In the genomic region with DNA sequence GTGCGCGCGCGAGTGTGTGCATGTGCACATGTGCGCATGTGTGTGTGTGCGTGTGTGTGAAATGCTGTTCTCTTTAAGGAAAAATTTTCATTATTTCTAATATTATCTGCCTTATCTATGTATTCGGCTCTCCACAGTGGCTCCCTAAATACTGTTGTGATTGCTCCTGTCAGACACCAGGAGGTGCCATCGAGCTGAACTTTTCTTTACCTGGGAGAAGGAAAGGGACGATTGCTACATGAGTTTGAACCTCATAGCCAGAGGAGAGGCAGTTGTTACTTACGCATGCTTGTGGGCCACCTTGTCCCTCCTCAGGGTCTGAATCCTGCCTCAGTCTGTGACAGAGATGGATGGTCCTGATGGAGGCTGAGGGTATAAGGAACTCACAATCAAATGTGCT, we compare ENCODE assay signal across 9 mouse cellular contexts. TPM values are rescaled to one million over a fixed set of nuclear protein-coding genes. Genes with fewer than 3 reads are reported as not detected.
DNase-seq lines count a peak whose midpoint lies in the region; ATAC-seq and TF ChIP-seq lines count a peak whose summit lies in the region.
"Had no signal": no experiment of that assay in that cellular context is flagged by ENCODE, and none has a peak within 500 bp of the region (broad histone marks: within the 10 kb centered on the region; RNA-seq: fewer than 3 reads in every experiment).

No protein-coding gene starts in this region.

- H3K4me1 ChIP-seq in heart, postnatal 0 days (ENCODE audit: control insufficient read depth, insufficient read depth) = no peaks in the 10 kb centered on the region
- no peaks in the 10 kb centered on the region for H3K4me1 ChIP-seq in heart, embryonic 12.5 days (replicated peaks)
- H3K4me1 ChIP-seq in G1E (ENCODE audit: insufficient read depth, low read depth, low read length) = peaks cover 24% of the 10 kb centered on the region
- no peaks in the 10 kb centered on the region for H3K4me1 ChIP-seq in intestine, postnatal 0 days (replicated peaks; ENCODE audit: control insufficient read depth, insufficient read depth, low read length)

- H3K4me3 ChIP-seq in heart, postnatal 0 days (ENCODE audit: low read depth, low read length) = no peak overlapping the region
- no peak overlapping the region for H3K4me3 ChIP-seq in heart, embryonic 12.5 days
- H3K4me3 ChIP-seq in G1E (ENCODE audit: low read depth, low read length) = no peak overlapping the region
- H3K4me3 ChIP-seq in intestine, postnatal 0 days (ENCODE audit: low read depth, low read length) = no peak overlapping the region

- TF ChIP-seq EP300 in heart, postnatal 0 days (IDR thresholded peaks at IDR 0.05; ENCODE audit: low read depth) = no peak

- H3K27me3 ChIP-seq in heart, postnatal 0 days (ENCODE audit: control insufficient read depth, insufficient read depth, low read length) = no peaks in the 10 kb centered on the region
- H3K27me3 ChIP-seq in heart, embryonic 12.5 days (replicated peaks) = no peaks in the 10 kb centered on the region
- H3K27me3 ChIP-seq in G1E (ENCODE audit: insufficient read depth, low read length) = peaks cover 3% of the 10 kb centered on the region; the same call in 1 of the 2 replicates
- H3K27me3 ChIP-seq in intestine, postnatal 0 days (replicated peaks; ENCODE audit: control insufficient read depth, insufficient read depth, low read length) = no peaks in the 10 kb centered on the region

- no peak for DNase-seq in heart, postnatal 0 days (ENCODE audit: low spot score)
- DNase-seq in 3T3-L1 (ENCODE audit: low read depth, low spot score) = peak; percentile 65
- no peak for DNase-seq in G1E (ENCODE audit: low spot score)
- DNase-seq in cerebellum, postnatal 10 days = peak; percentile 69 to 74
- DNase-seq in thymus, postnatal 0 days (ENCODE audit: low spot score) = peak; percentile 34

- no peak for ATAC-seq in heart, postnatal 0 days (ENCODE audit: insufficient read depth, low read depth)
- no peak for ATAC-seq in heart, embryonic 12.5 days (ENCODE audit: insufficient number of reproducible peaks, low FRiP score)
- ATAC-seq in G1E (ENCODE audit: extremely low read depth, insufficient number of reproducible peaks, low FRiP score, poor library complexity, severe bottlenecking) = no peak
- ATAC-seq in intestine, postnatal 0 days = no peak
- peak; percentile 56 for ATAC-seq in megakaryocyte, adult 5-6 weeks (ENCODE audit: poor library complexity, severe bottlenecking)

- no peaks in the 10 kb centered on the region for H3K9me3 ChIP-seq in heart, postnatal 0 days (replicated peaks; ENCODE audit: control insufficient read depth, low read length)
- H3K9me3 ChIP-seq in heart, embryonic 12.5 days (replicated peaks) = no peaks in the 10 kb centered on the region
- H3K9me3 ChIP-seq in G1E (replicated peaks) = no peaks in the 10 kb centered on the region
- H3K9me3 ChIP-seq in intestine, postnatal 0 days (ENCODE audit: control insufficient read depth) = no peaks in the 10 kb centered on the region

- TF ChIP-seq CTCF in heart, postnatal 0 days (IDR thresholded peaks at IDR 0.05; ENCODE audit: low read depth) = peak; percentile 59
- 0 out of 2 replicates have a peak, but pooled peaks have one; percentile 19 for TF ChIP-seq CTCF in G1E (IDR thresholded peaks at IDR 0.05; ENCODE audit: low read depth, low read length)
- peak; percentile 73 for TF ChIP-seq CTCF in intestine, postnatal 0 days (IDR thresholded peaks at IDR 0.05; ENCODE audit: low read depth)

- H3K36me3 ChIP-seq in heart, postnatal 0 days (replicated peaks; ENCODE audit: control insufficient read depth, insufficient read depth, low read length) = no peaks in the 10 kb centered on the region
- no peaks in the 10 kb centered on the region for H3K36me3 ChIP-seq in heart, embryonic 12.5 days
- no peaks in the 10 kb centered on the region for H3K36me3 ChIP-seq in G1E (replicated peaks)
- H3K36me3 ChIP-seq in intestine, postnatal 0 days (ENCODE audit: control insufficient read depth, insufficient read depth) = no peaks in the 10 kb centered on the region

- no peak overlapping the region for H3K9ac ChIP-seq in heart, postnatal 0 days (replicated peaks; ENCODE audit: low read depth, low read length)
- H3K9ac ChIP-seq in heart, embryonic 12.5 days = no peak overlapping the region
- H3K9ac ChIP-seq in intestine, postnatal 0 days (ENCODE audit: low read depth, low read length) = no peak overlapping the region

- H3K27ac ChIP-seq in heart, postnatal 0 days (ENCODE audit: low read depth) = no peak overlapping the region
- H3K27ac ChIP-seq in heart, embryonic 12.5 days (ENCODE audit: poor library complexity, severe bottlenecking) = no peak overlapping the region
- no peak overlapping the region for H3K27ac ChIP-seq in intestine, postnatal 0 days (ENCODE audit: low read depth, low read length)

- H3K4me2 ChIP-seq in heart, postnatal 0 days (ENCODE audit: low read depth, low read length) = no peak overlapping the region
- H3K4me2 ChIP-seq in heart, embryonic 12.5 days = no peak overlapping the region
- H3K4me2 ChIP-seq in intestine, postnatal 0 days (replicated peaks; ENCODE audit: low read depth) = no peak overlapping the region

- 62% methylated on average over 10 of the region's 10 CpGs for WGBS in heart, postnatal 0 days
- WGBS in heart, embryonic 12.5 days = 54% methylated on average over 10 of the region's 10 CpGs
- 57% methylated on average over 10 of the region's 10 CpGs for WGBS in intestine, postnatal 0 days

RNA-seq across cellular contexts. Expression of a gene that starts 24.5 kb away (rescaled TPM):
- not detected in 2 replicates for total RNA-seq in heart, postnatal 0 days (2014; rRNA removed; ENCODE audit: low replicate concordance)
- polyA plus RNA-seq in heart, postnatal 0 days (2015; fragmentation: Nextera tagmentation; extraction: Ambion mirVana) = not detected in 2 replicates
- not detected in 2 replicates for polyA plus RNA-seq in heart, embryonic 12.5 days (2016; fragmentation: Nextera tagmentation; extraction: Ambion mirVana)
- 0.68 TPM in 1 of 2 replicates, not detected in the other for total RNA-seq in G1E (2014; fragmentation: Nextera tagmentation)
- 0.22 TPM in 1 of 2 replicates, not detected in the other for total RNA-seq in G1E (2017)
- not detected in 2 replicates for polyA plus RNA-seq in G1E (2012)
- 7.0 and 8.2 TPM in 2 replicates for polyA plus RNA-seq in intestine, postnatal 0 days (2015; fragmentation: Nextera tagmentation; extraction: Ambion mirVana)
- total RNA-seq in megakaryocyte, adult 5-6 weeks (2015) = not detected in 2 replicates
- not detected in 2 replicates for total RNA-seq in megakaryocyte, adult 5-6 weeks (2017)
- polyA plus RNA-seq in thymus, postnatal 0 days (2015; fragmentation: Nextera tagmentation; extraction: Ambion mirVana) = not detected in 2 replicates
- total RNA-seq: left cerebral cortex, postnatal 10 days had no signal

RNA-seq across cellular contexts. Expression of a gene that starts 27.9 kb away (rescaled TPM):
- not detected in 2 replicates for total RNA-seq in heart, postnatal 0 days (2014; rRNA removed; ENCODE audit: low replicate concordance)
- not detected in 2 replicates for polyA plus RNA-seq in heart, postnatal 0 days (2015; fragmentation: Nextera tagmentation; extraction: Ambion mirVana)
- not detected in 2 replicates for polyA plus RNA-seq in heart, embryonic 12.5 days (2016; fragmentation: Nextera tagmentation; extraction: Ambion mirVana)
- total RNA-seq in G1E (2014; fragmentation: Nextera tagmentation) (not detected in 2 replicates), G1E (2017) (not detected in 2 replicates)
- not detected in 2 replicates for polyA plus RNA-seq in G1E (2012)
- polyA plus RNA-seq in intestine, postnatal 0 days (2015; fragmentation: Nextera tagmentation; extraction: Ambion mirVana) = not detected in 2 replicates
- total RNA-seq in megakaryocyte, adult 5-6 weeks (2015) = 0.20 and 0.39 TPM in 2 replicates
- total RNA-seq in megakaryocyte, adult 5-6 weeks (2017) = not detected in 2 replicates
- polyA plus RNA-seq in thymus, postnatal 0 days (2015; fragmentation: Nextera tagmentation; extraction: Ambion mirVana) = 0.30 and 0.93 TPM in 2 replicates
- total RNA-seq: left cerebral cortex, postnatal 10 days had no signal

RNA-seq across cellular contexts. Expression of a gene that starts 54.2 kb away (rescaled TPM):
- 0.58 TPM in 1 of 2 replicates, not detected in the other for total RNA-seq in heart, postnatal 0 days (2014; rRNA removed; ENCODE audit: low replicate concordance)
- 0.42 and 0.59 TPM in 2 replicates for polyA plus RNA-seq in heart, postnatal 0 days (2015; fragmentation: Nextera tagmentation; extraction: Ambion mirVana)
- 1.2 and 1.7 TPM in 2 replicates for polyA plus RNA-seq in heart, embryonic 12.5 days (2016; fragmentation: Nextera tagmentation; extraction: Ambion mirVana)
- total RNA-seq in G1E (2014; fragmentation: Nextera tagmentation) (not detected in 2 replicates), G1E (2017) (0.16 TPM in 1 of 2 replicates, not detected in the other)
- polyA plus RNA-seq in G1E (2012) = not detected in 2 replicates
- 23.8 and 26.9 TPM in 2 replicates for polyA plus RNA-seq in intestine, postnatal 0 days (2015; fragmentation: Nextera tagmentation; extraction: Ambion mirVana)
- total RNA-seq in megakaryocyte, adult 5-6 weeks (2015) = not detected in 2 replicates
- total RNA-seq in megakaryocyte, adult 5-6 weeks (2017) = 0.11 TPM in 1 of 2 replicates, not detected in the other
- polyA plus RNA-seq in thymus, postnatal 0 days (2015; fragmentation: Nextera tagmentation; extraction: Ambion mirVana) = 0.17 and 0.22 TPM in 2 replicates

Comparison
In these comparisons a context has a peak if more than half of its experiments do, and no peak if none do; other contexts are left out.
1. DNase-seq: peak in 3T3-L1 (single experiment), cerebellum, postnatal 10 days (2 of 2) and thymus, postnatal 0 days (single experiment); none in heart, postnatal 0 days (single experiment) and G1E (single experiment).
2. CTCF ChIP-seq: peak in every context shown above with its lines; median percentile 73 in intestine, postnatal 0 days; 59 in heart, postnatal 0 days; 19 in G1E.